Mouse (Mus musculus): ENCODE results near the gene Slc45a2.

DNA sequence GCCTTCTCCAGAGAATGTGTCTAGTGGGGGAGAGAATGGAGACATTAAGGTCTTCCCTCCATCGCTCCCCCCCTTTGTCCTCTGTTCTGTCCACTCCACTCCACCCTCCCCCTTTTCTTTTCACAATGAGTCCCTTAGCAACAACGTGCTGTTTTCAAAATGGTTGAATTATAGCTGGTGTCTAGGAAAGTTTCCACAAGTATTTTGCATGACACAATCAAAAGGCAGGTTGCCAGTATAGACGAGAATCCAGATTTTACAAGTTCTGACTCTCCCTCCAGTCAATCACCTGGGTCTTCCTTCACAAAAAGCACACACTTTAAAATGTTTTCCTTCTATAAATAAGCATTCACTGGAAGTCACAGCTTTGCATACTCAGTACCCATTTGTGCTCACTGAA is 43.8 kb upstream of the Slc45a2 start:
- TF ChIP-seq CTCF (IDR thresholded peaks at IDR 0.05; ENCODE audit: low read depth) (no peak), EP300 (IDR thresholded peaks at IDR 0.05; ENCODE audit: low read depth) (no peak)

Measured in liver, postnatal 0 days (tissue).